Mouse (Mus musculus): ENCODE measurements around the gene Chst15. TPM values are rescaled to one million over a fixed set of nuclear protein-coding genes. Genes with fewer than 3 reads are reported as not detected.

Chst15 gene
- polyA plus RNA-seq, 1 experiment from 2014 or later, result 9.5 TPM

DNA sequence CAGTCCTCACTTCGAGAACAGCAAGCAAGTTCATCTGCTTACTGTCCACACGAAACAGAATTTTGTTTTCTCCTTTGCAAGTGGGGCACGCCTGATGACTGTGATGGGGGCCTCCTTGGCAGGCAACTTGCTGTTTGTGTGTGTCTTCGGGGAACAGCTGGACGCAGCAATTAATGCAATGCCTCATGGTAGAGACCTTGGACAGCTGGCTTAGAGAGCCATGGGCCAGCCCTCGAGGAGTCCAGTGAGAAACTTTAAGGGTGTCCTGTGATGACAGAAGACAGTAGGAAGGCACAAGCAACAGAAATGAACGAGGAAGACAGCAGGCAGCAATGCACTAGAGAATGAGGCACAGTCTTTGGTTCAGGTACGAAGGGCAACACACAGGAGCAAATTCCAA, 46.7 kb downstream of the Chst15 start:
- H3K9me3 ChIP-seq (replicated peaks), result no peaks in the 10 kb centered on the region
- H3K4me1 ChIP-seq, result no peaks in the 10 kb centered on the region
- H3K9ac ChIP-seq, result no peak overlapping the region
- no peaks in the 10 kb centered on the region for H3K27me3 ChIP-seq (replicated peaks)
- no peak overlapping the region for H3K27ac ChIP-seq
- 71% methylated on average over 8 of the region's 8 CpGs for WGBS (ENCODE audit: insufficient replicate concordance)
- no peak overlapping the region for H3K4me2 ChIP-seq
- ATAC-seq, result no peak
- no peak overlapping the region for H3K4me3 ChIP-seq
- peaks cover 20% of the 10 kb centered on the region for H3K36me3 ChIP-seq

DNA sequence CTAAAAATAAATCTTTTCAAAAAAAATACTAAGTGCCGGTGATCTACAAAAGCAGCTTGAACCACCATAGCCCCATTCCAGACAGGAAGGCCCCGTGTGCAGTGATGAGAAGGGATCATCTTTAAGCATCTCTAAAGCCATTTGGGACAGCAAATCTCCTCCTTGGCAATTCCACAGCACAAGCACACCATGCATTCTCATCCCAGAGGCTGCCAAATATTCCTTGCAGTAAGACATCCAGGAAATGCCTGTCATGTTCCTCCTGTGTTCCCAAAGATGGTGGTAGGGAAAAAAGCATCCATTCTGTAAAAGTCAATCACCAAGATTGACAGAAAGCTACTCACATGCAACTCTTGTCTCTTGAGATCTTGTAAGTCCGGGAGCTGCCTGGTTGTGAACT, 47.4 kb downstream of the Chst15 start:
- no peaks in the 10 kb centered on the region for H3K9me3 ChIP-seq (replicated peaks)
- no peak for ATAC-seq
- 81% methylated on average over 3 of the region's 3 CpGs for WGBS (ENCODE audit: insufficient replicate concordance)

DNA sequence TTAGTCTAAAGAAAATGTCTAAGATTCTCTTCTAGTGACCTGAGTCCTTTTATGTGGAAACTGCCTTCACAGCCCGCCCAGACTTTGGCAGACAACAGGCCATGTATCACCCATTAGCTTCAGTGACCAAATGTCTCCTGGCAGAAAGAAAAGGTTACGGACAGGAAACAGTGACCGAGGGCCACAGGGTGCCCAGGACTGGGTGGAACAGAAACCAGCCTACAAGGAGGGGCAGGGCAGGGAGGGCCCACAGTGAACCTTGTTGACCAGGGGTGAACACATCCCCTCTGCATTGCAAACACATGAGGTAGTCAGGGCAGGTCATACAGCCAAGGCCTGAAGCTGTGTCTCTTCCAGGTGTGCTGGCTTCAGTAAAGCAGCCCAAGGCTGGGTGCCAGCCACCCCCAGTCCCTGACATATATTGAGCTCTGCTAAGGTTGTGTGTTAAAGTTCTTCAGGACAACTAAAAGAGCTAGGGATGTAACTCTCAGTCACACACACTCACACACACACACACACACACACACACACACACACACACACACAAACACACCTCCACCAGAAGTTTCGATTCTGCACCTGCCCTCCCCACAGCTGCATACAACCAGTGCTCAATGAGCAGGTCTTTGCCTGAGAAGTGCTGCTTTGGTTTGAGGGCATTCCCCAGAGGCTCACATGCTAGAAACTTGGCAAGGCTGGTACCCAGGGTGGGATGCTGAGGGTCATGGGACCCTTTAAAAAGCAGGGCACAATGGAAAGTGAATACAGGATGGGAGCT, 49.1 kb downstream of the Chst15 start:
- WGBS (ENCODE audit: insufficient replicate concordance), result 83% methylated on average over 4 of the region's 4 CpGs
- Histone ChIP-seq H3K27me3 (replicated peaks) (no peaks in the 10 kb centered on the region), H3K4me2 (no peak overlapping the region), H3K9me3 (replicated peaks) (no peaks in the 10 kb centered on the region), H3K4me1 (peaks cover 18% of the 10 kb centered on the region), H3K27ac (no peak overlapping the region), H3K36me3 (peaks cover 20% of the 10 kb centered on the region), H3K9ac (no peak overlapping the region), H3K4me3 (no peak overlapping the region)
- no peak for ATAC-seq

More for the DNA sequence above, 47.4 kb downstream of the Chst15 start:
- H3K4me2 ChIP-seq, result no peak overlapping the region
- H3K9ac ChIP-seq, result no peak overlapping the region
- H3K27ac ChIP-seq, result no peak overlapping the region
- peaks cover 20% of the 10 kb centered on the region for H3K36me3 ChIP-seq
- peaks cover 2% of the 10 kb centered on the region; the same call in 1 of the 2 replicates for H3K4me1 ChIP-seq
- H3K4me3 ChIP-seq, result no peak overlapping the region
- no peaks in the 10 kb centered on the region for H3K27me3 ChIP-seq (replicated peaks)

DNA sequence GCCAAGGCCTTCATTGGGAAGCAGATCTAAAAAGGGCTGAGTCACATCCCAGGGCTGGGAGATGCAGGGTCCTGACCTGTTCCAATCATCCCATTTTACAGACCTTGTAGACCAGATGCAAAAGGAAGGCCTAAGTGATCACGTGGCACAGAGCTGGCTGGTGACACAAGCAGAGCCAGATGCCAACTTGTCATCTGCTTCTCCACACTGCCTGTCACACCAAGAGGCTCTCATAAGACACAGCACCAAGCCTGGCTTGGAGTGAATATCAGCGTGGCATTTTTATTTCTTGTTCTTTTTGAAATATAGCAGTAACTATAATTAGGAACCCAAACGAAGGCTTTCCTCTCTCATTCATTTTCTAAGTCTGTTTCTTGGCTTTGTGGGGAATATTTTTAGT, 52.3 kb downstream of the Chst15 start:
- H3K4me3 ChIP-seq, result no peak overlapping the region
- no peaks in the 10 kb centered on the region for H3K27me3 ChIP-seq (replicated peaks)
- no peak overlapping the region for H3K9ac ChIP-seq
- peaks cover 17% of the 10 kb centered on the region for H3K36me3 ChIP-seq
- H3K9me3 ChIP-seq (replicated peaks), result no peaks in the 10 kb centered on the region
- H3K4me2 ChIP-seq, result no peak overlapping the region
- 70% methylated on average over 3 of the region's 3 CpGs for WGBS (ENCODE audit: insufficient replicate concordance)
- ATAC-seq, result no peak
- H3K27ac ChIP-seq, result no peak overlapping the region
- peaks cover 45% of the 10 kb centered on the region for H3K4me1 ChIP-seq

DNA sequence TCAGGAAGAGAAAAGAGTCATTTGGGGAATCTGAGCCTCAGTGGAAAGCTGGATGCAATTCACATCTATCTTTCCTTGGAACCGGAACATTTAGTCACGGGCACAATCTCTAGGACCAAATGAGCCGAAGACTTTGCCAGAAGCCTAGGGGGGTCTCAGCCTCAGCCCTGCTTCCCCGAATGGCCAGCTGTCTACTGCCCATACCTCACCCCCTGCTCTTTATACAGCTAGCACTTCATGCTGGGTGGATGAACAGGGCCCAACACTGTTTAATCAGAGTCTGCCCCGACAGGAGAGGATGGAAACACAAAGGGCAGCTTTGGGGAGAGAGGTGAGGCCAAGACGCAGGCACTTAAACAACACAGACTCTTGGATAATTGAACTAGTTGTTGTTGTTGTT, 53.8 kb downstream of the Chst15 start:
- Histone ChIP-seq H3K9me3 (replicated peaks) (no peaks in the 10 kb centered on the region), H3K27me3 (replicated peaks) (no peaks in the 10 kb centered on the region), H3K36me3 (peaks cover 8% of the 10 kb centered on the region; the same call in 1 of the 2 replicates), H3K4me2 (no peak overlapping the region), H3K4me3 (no peak overlapping the region), H3K4me1 (peaks cover 55% of the 10 kb centered on the region), H3K27ac (peak overlapping the region; percentile 59; the same call in 1 of the 2 replicates), H3K9ac (no peak overlapping the region)
- no peak for ATAC-seq
- WGBS (ENCODE audit: insufficient replicate concordance), result 81% methylated on average over 6 of the region's 6 CpGs

DNA sequence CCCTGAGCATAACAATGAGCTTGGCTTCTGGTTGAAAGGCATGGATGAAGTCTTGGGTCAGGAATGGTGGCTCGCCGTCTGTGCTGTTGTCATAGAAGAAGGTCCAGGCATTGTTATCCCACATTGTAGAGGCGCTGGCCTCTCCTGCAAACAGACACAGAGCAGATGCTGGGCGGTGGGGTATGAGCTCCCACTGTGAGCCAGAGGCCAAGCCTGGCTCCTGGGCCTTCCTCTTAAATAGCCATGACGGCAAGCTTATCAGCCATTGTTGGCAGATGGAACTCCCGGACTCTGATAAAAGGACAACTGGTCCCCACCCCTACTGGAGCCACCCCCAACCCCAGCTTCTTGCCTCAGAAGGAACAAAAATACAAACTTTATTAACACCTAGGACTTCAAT, 54.3 kb downstream of the Chst15 start:
- H3K36me3 ChIP-seq, result peaks cover 8% of the 10 kb centered on the region
- H3K27ac ChIP-seq, result peak overlapping the region; percentile 59
- no peaks in the 10 kb centered on the region for H3K9me3 ChIP-seq (replicated peaks)
- H3K4me1 ChIP-seq, result peaks cover 55% of the 10 kb centered on the region
- peak overlapping the region; percentile 39 for H3K9ac ChIP-seq
- peak overlapping the region; percentile 20 for H3K4me3 ChIP-seq
- H3K4me2 ChIP-seq, result peak overlapping the region; percentile 53
- ATAC-seq, result peak; percentile 70
- H3K27me3 ChIP-seq (replicated peaks), result no peaks in the 10 kb centered on the region
- WGBS (ENCODE audit: insufficient replicate concordance), result 46% methylated on average over 6 of the region's 6 CpGs

DNA sequence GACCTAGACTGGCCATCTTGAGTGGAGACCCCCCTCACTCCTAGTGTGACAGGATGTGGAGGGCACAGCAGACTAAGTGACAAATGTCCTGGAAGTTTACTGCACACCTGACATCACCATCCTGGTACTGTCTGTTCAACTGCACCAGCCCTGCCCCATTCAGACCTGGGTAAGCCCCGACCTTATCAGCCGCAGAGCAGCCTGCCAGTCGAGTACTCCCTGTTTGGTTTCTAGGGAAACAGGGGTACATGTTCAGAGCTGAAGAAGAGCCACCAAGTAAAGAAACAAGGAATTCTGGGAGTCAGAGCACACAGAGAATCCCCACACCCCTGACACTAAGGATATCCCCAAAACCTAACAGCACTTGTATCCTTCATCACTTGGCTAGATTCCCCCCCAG, 55.1 kb downstream of the Chst15 start:
- peaks cover 55% of the 10 kb centered on the region for H3K4me1 ChIP-seq
- peak overlapping the region; percentile 59 for H3K27ac ChIP-seq
- ATAC-seq, result peak; percentile 94
- peaks cover 16% of the 10 kb centered on the region for H3K36me3 ChIP-seq
- H3K4me2 ChIP-seq, result peak overlapping the region; percentile 53
- H3K9ac ChIP-seq, result peak overlapping the region; percentile 39; the same call in 1 of the 2 replicates
- WGBS (ENCODE audit: insufficient replicate concordance), result 9% methylated on average over 3 of the region's 3 CpGs
- H3K27me3 ChIP-seq (replicated peaks), result no peaks in the 10 kb centered on the region
- no peaks in the 10 kb centered on the region for H3K9me3 ChIP-seq (replicated peaks)
- H3K4me3 ChIP-seq, result peak overlapping the region; percentile 20

DNA sequence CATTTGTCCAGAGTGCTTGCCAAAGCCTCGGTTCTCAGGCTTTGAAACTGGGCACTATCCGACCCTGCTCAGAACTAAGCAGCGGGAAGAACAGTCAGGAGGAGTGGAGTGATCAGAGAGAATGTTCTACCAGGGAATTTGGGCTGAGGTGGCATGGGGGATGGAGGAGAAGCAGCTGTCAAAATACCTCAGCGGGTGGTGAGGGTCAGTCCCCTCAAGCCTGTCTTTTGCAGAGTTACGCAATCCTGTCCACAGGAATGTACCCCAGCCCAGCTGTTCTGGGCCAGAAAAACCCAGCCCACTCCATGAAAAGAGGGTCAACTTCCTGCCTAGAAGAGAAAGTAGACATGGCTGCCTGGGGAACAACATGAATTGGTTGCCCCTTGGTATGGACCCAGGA, 56.4 kb downstream of the Chst15 start:
- H3K4me3 ChIP-seq, result no peak overlapping the region
- ATAC-seq, result no peak
- 66% methylated on average over 5 of the region's 5 CpGs for WGBS (ENCODE audit: insufficient replicate concordance)
- peaks cover 11% of the 10 kb centered on the region; the same call in 1 of the 2 replicates for H3K36me3 ChIP-seq
- no peaks in the 10 kb centered on the region for H3K9me3 ChIP-seq (replicated peaks)
- H3K9ac ChIP-seq, result no peak overlapping the region
- 0 out of 2 replicates have a peak overlapping the region, but pooled peaks have one; percentile 53 for H3K4me2 ChIP-seq
- no peak overlapping the region for H3K27ac ChIP-seq
- H3K4me1 ChIP-seq, result peaks cover 55% of the 10 kb centered on the region
- H3K27me3 ChIP-seq (replicated peaks), result no peaks in the 10 kb centered on the region

DNA sequence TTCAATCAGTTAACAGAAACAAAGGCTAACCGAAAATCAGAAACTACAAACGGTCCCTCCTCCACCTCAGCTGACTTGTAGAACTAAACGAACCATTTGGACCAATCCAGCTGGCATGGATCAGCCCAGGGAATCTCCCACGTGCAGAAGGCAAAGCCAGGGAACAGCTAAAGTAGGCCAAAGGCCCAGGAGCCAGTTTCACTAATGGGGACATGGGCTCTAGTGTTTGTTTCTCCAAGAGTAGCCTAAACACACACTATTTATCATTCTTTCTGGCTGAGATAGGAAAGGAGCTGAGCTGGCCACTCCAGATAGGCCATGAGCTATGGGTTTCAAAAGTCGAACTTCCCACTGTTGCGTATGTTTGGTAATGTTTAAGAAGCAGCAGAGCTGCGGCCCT, 58.2 kb downstream of the Chst15 start:
- Histone ChIP-seq H3K9me3 (replicated peaks) (no peaks in the 10 kb centered on the region), H3K4me3 (no peak overlapping the region), H3K4me1 (peaks cover 46% of the 10 kb centered on the region), H3K36me3 (peaks cover 8% of the 10 kb centered on the region; the same call in 1 of the 2 replicates), H3K4me2 (no peak overlapping the region), H3K27ac (no peak overlapping the region), H3K9ac (no peak overlapping the region), H3K27me3 (replicated peaks) (no peaks in the 10 kb centered on the region)
- WGBS (ENCODE audit: insufficient replicate concordance), result 57% methylated on average over 7 of the region's 7 CpGs
- ATAC-seq, result no peak

DNA sequence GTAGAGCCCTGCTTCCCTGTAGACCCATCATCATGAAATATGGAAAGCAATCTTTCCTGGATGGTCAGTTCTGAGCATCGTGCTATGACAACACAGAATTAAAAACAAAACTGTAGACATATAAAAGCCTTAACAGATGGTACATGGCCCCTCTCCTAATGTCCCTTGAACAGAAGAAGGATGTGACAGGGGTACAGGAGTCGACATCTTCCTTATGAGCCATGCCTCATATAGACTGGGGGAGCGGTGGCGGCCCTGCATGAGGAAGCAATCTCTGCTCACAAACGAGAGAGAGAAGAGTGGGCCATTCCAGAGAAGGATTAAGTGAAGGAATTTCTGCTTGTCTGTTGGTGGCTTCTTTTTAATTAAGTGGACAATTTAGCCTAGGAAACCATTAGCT, 58.8 kb downstream of the Chst15 start:
- Histone ChIP-seq H3K4me2 (no peak overlapping the region), H3K27me3 (replicated peaks) (no peaks in the 10 kb centered on the region), H3K36me3 (peaks cover 8% of the 10 kb centered on the region; the same call in 1 of the 2 replicates), H3K27ac (no peak overlapping the region), H3K4me3 (no peak overlapping the region), H3K9ac (no peak overlapping the region), H3K9me3 (replicated peaks) (no peaks in the 10 kb centered on the region), H3K4me1 (peaks cover 40% of the 10 kb centered on the region)
- no peak for ATAC-seq
- WGBS (ENCODE audit: insufficient replicate concordance), result 72% methylated on average over 5 of the region's 5 CpGs

DNA sequence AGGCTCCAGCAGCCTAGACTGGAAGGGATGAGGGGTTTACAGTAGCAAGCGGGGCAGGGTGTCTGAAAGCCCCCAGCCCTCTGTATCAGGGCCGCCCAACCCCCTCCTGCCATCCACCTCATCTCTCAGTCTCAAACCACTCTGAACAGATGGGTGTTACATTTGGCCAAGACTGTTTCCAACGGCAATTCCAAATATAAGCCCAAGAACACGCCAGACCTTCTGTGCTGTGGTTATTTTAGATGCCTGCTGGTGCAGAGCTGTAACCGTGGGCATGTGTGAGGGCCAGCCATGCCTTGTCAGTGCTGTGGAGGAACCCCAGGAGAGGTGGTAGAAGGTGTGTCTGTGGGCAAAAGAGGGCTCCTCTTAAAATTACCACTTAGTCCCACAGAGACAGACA, 63.5 kb downstream of the Chst15 start:
- Histone ChIP-seq H3K4me3 (no peak overlapping the region), H3K4me1 (peaks cover 6% of the 10 kb centered on the region), H3K4me2 (no peak overlapping the region), H3K9me3 (replicated peaks) (no peaks in the 10 kb centered on the region), H3K9ac (no peak overlapping the region), H3K36me3 (peaks cover 8% of the 10 kb centered on the region; the same call in 1 of the 2 replicates), H3K27me3 (replicated peaks) (no peaks in the 10 kb centered on the region), H3K27ac (no peak overlapping the region)
- no peak for ATAC-seq
- 74% methylated on average over 5 of the region's 5 CpGs for WGBS (ENCODE audit: insufficient replicate concordance)

DNA sequence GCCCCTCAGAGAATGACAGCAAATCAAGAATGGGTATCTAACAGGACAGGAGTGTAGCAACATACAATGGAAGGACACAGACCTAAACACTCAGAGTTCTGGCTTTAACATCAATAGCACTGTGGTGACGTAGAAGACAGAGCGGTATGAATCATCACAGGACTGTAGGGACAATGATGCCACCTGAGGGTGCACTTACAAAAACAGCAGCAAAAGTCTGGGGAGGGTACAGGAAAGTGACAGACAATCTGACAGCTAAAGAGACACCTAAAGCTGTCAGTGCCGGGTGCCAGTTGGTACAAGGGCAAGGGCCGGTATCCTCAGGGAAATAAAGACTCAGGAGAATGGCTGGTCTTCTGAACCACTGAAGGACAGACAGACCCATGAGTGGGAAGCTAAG, 64.0 kb downstream of the Chst15 start:
- H3K27ac ChIP-seq, result no peak overlapping the region
- no peak overlapping the region for H3K4me3 ChIP-seq
- peaks cover 8% of the 10 kb centered on the region; the same call in 1 of the 2 replicates for H3K36me3 ChIP-seq
- ATAC-seq, result no peak
- H3K9ac ChIP-seq, result no peak overlapping the region
- H3K4me2 ChIP-seq, result no peak overlapping the region
- no peaks in the 10 kb centered on the region for H3K9me3 ChIP-seq (replicated peaks)
- WGBS (ENCODE audit: insufficient replicate concordance), result 89% methylated on average over 4 of the region's 4 CpGs
- no peaks in the 10 kb centered on the region for H3K27me3 ChIP-seq (replicated peaks)
- H3K4me1 ChIP-seq, result peaks cover 6% of the 10 kb centered on the region
